Mouse (Mus musculus) lung, postnatal 0 days (tissue): ENCODE data around the gene Arnt2.

Source experiments
- CTCF ChIP-seq: IDR thresholded peaks from 2 replicates; pipeline ENCODE4 v1.5.1; 2016; ENCODE audit warnings: antibody characterized with exemption, mild to moderate bottlenecking
- EP300 ChIP-seq: IDR thresholded peaks from 2 replicates; pipeline ENCODE4 v1.6.1; 2016; ENCODE audit warnings: antibody characterized with exemption, mild to moderate bottlenecking, control low read depth

DNA sequence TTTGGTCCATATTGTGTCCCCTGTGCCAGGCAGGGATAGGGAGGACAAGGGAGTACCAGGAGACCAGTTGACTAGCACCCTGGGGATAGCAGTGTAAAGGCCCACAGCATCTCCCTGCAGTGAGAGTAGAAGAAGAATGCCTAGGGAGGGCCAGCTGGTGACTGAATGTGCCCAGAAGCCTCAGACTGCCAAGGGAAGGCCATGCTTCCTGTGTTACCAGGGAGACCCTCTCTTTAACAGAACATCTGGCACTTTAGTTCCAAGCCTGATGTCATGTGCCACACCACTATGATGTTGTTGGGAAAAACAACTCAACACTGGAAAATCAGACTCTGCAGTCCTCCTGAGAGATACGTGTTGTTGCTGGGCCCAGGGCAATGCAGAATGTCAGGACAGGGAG lies 12.7 kb downstream of the Arnt2 start:
- no peak for TF ChIP-seq CTCF
- no peak for TF ChIP-seq EP300
